Mouse (Mus musculus): ENCODE results near the gene Lima1. TPM values are rescaled to one million over a fixed set of nuclear protein-coding genes. Genes with fewer than 3 reads are reported as not detected.
"Not testable (repeated sequence)": the region's sequence is repeated elsewhere in the genome, so short reads cannot be mapped to it uniquely, and the experiment has no call there.

The Lima1 gene
- polyA plus RNA-seq, 1 experiment from 2014 or later: 43.4 TPM

DNA sequence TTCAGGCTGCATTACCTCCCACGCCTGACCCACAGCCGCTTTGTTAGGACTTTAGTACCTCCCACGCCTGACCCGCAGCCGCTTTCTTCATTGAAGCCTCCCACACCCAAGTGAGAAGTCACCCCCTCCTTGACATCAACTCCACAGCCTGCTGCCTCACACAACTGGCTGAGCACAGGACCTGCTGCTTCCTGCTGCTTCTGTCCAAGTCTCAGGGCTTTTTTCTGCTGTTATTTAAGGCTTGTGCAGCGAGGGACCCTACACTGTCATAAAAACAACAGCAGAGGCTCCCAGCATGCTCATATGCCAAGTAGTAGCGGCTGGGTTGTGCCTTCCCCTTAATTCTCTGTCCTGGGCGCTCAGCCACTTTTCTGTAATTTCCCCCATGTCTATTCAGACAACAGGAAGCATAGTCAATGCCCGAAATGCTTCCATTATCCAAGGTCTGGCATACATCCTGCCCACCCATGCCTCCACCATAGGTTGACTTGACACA, 87.6 kb downstream of the Lima1 start:
- H3K36me3 ChIP-seq (replicated peaks): peaks cover 49% of the 10 kb centered on the region
- 89% methylated on average over 9 of the region's 9 CpGs for WGBS
- no peaks in the 10 kb centered on the region for H3K27me3 ChIP-seq (ENCODE audit: poor library complexity, severe bottlenecking)
- 0 out of 2 replicates have a peak overlapping the region, but pooled peaks have one; percentile 2 for H3K27ac ChIP-seq
- DNase-seq (ENCODE audit: extremely low spot score, low spot score): no peak
- no peaks in the 10 kb centered on the region for H3K4me1 ChIP-seq
- no peaks in the 10 kb centered on the region for H3K9me3 ChIP-seq
- H3K4me3 ChIP-seq: no peak overlapping the region

DNA sequence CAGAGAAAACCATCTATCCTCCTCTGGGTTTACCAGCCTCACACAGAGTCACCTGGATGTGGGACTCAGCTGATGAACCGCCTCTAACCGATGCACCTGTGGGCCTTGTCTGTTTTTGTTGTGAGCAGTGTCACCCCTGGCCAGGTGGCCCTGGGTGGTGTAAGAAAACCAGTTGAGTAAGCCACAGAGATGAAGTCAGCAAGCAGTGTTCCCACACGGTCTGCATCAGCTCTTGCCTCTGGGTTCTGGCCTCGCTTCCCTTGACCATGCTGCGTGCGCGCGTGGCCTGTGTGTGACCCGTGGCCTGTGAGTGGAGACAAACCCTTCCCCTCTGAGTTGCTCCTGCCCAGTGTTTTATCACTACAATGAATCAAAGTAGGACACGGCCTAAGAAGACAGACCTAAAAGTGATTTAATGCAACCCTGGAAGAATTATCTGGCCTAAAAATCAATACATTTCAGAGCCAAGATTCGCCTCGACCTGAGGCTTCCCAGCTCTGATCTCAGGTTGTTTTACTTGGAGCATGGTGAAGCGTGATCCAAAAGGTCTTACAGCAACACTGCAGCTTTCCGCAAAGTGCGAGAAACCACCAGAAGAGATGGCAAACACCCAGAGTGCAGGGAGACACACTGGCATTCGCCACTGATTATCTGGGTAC, 96.5 kb downstream of the Lima1 start:
- WGBS: 94% methylated on average over 16 of the region's 16 CpGs

GRCm38 (mm10) chr15:99778148-99778547, 97.1 kb downstream of the Lima1 start:
- Histone ChIP-seq H3K9me3 (no peaks in the 10 kb centered on the region), H3K4me3 (no peak overlapping the region), H3K27me3 (ENCODE audit: poor library complexity, severe bottlenecking) (no peaks in the 10 kb centered on the region), H3K4me1 (peaks cover under 1% of the 10 kb centered on the region; the same call in 1 of the 2 replicates), H3K36me3 (replicated peaks) (peaks cover 43% of the 10 kb centered on the region), H3K27ac (no peak overlapping the region)
- DNase-seq (ENCODE audit: extremely low spot score, low spot score): no peak
- WGBS: 28% methylated on average over 7 of the region's 7 CpGs

More for the DNA sequence above, 96.5 kb downstream of the Lima1 start:
- no peak for DNase-seq (ENCODE audit: extremely low spot score, low spot score)
- H3K27ac ChIP-seq: no peak overlapping the region
- H3K9me3 ChIP-seq: no peaks in the 10 kb centered on the region
- no peak overlapping the region for H3K4me3 ChIP-seq
- no peaks in the 10 kb centered on the region for H3K4me1 ChIP-seq
- peaks cover 50% of the 10 kb centered on the region for H3K36me3 ChIP-seq (replicated peaks)
- H3K27me3 ChIP-seq (ENCODE audit: poor library complexity, severe bottlenecking): no peaks in the 10 kb centered on the region

DNA sequence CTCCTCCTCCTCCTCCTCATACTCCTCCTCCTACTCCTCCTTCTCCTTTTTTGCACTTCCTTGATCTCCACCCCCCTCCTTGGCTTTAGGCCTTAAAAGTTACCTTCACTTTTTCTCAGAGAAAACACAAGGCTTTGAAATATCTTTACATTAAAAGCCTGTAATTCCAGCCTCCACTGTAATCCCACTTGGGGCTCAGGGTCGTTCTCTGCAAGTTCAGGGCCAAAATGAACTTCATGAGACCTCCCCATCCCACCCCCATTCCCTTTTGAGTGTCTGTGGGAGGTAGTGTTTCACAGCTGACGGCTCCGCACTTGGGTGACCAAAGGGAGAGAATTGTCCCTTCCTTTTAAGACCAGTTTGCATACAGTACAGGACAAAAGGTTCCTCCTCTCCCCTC, 102.3 kb downstream of the Lima1 start:
- WGBS: 35% methylated on average over 3 of the region's 3 CpGs

DNA sequence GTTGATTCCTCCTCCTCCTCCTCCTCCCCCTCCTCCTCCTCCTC, 102.6 kb downstream of the Lima1 start, which contains the start of gene Cers5:
Cers5 (minus strand) TSS at position 5 of the 44 bp plus-strand sequence.
- not testable (repeated sequence) for H3K9me3 ChIP-seq; H3K27me3 ChIP-seq (ENCODE audit: poor library complexity, severe bottlenecking); DNase-seq (ENCODE audit: extremely low spot score, low spot score); H3K36me3 ChIP-seq (replicated peaks)
- Histone ChIP-seq H3K27ac (peak within 1 kb of the TSS; percentile 97), H3K4me1 (peaks cover 29% of the 10 kb centered on the region), H3K4me3 (peak within 1 kb of the TSS; percentile 93)

More for the DNA sequence above, 102.3 kb downstream of the Lima1 start:
- peaks cover 4% of the 10 kb centered on the region; the same call in 1 of the 2 replicates for H3K36me3 ChIP-seq (replicated peaks)
- H3K9me3 ChIP-seq: no peaks in the 10 kb centered on the region
- no peaks in the 10 kb centered on the region for H3K27me3 ChIP-seq (ENCODE audit: poor library complexity, severe bottlenecking)
- DNase-seq (ENCODE audit: extremely low spot score, low spot score): no peak
- peak overlapping the region; percentile 97 for H3K27ac ChIP-seq
- peaks cover 29% of the 10 kb centered on the region for H3K4me1 ChIP-seq
- peak overlapping the region; percentile 93 for H3K4me3 ChIP-seq

DNA sequence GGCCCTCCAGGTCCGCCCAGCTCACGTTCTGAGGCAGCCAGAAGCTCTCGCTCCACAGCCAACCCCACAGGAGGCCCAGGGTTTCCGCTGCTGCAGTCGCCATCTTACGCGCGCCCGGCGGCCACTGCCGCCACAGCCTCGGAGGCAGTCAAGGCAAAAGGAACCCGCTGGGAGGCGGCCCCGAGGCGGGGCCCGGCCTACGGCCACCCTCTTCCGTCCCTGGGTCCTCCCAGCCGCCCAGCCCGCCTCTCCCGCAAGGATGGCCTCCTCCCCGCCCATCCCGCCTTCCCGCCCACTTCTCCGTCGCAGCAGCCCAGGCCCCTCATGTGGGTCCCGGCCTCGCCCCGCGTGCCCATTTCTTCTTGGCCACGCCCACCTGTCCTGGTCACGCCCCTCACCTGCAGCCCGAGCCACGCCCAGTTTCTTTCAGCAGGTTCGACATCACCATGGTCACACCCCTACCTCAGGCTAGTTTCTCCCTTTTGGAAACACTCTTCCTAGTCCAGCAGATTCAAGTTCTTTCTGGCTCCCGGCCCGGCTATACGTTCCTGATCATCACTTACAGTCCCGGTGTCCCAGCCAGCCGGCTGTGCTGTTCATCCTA, 102.9 kb downstream of the Lima1 start:
- Histone ChIP-seq H3K27me3 (ENCODE audit: poor library complexity, severe bottlenecking) (no peaks in the 10 kb centered on the region), H3K27ac (peak overlapping the region; percentile 97), H3K9me3 (no peaks in the 10 kb centered on the region), H3K4me3 (peak overlapping the region; percentile 93), H3K36me3 (replicated peaks) (0 out of 2 replicates have a peak, but pooled peaks cover 5% of the 10 kb centered on the region), H3K4me1 (peaks cover 29% of the 10 kb centered on the region)
- peak; percentile 91 for DNase-seq (ENCODE audit: extremely low spot score, low spot score)
- WGBS: under 1% methylated on average over 41 of the region's 41 CpGs

GRCm38 (mm10) chr15:99771601-99772276, 103.5 kb downstream of the Lima1 start:
- H3K27me3 ChIP-seq (ENCODE audit: poor library complexity, severe bottlenecking): no peaks in the 10 kb centered on the region
- peak overlapping the region; percentile 93 for H3K4me3 ChIP-seq
- H3K9me3 ChIP-seq: no peaks in the 10 kb centered on the region
- WGBS: under 1% methylated on average over 59 of the region's 59 CpGs
- H3K36me3 ChIP-seq (replicated peaks): peaks cover 10% of the 10 kb centered on the region
- H3K4me1 ChIP-seq: peaks cover 29% of the 10 kb centered on the region
- peak; percentile 49 for DNase-seq (ENCODE audit: extremely low spot score, low spot score)
- H3K27ac ChIP-seq: peak overlapping the region; percentile 97

- 47% methylated on average over 5 of the region's 5 CpGs for WGBS
- no peak for DNase-seq (ENCODE audit: extremely low spot score, low spot score)
- peaks cover 17% of the 10 kb centered on the region for H3K36me3 ChIP-seq (replicated peaks)
These were observed 104.2 kb downstream of the Lima1 start for GRCm38 (mm10) chr15:99771004-99771500.

DNA sequence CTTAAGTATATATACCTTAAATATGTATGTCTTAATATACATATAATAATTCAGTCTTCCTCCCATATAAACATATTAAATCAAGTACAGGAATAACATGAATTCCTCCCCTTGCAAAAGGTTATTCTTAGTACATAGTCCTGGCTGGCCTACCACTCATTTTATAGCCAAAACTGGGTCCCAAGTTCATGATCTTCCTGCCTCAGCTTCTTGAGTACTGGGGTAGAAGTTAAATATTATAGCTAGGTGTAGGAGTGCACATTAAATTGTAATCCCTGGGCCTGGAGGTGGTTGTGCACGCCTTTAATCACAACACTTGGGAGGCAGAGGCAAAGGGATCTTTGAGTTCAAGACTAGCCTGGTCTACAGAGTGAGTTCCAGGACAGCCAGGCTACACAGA, 106.5 kb downstream of the Lima1 start:
- H3K36me3 ChIP-seq (replicated peaks): peaks cover 35% of the 10 kb centered on the region
- no peaks in the 10 kb centered on the region for H3K9me3 ChIP-seq
- DNase-seq (ENCODE audit: extremely low spot score, low spot score): no peak
- no peaks in the 10 kb centered on the region for H3K27me3 ChIP-seq (ENCODE audit: poor library complexity, severe bottlenecking)
- no peak overlapping the region for H3K4me3 ChIP-seq
- H3K27ac ChIP-seq: no peak overlapping the region
- 93% methylated on average over 1 of the region's 1 CpGs for WGBS
- peaks cover 29% of the 10 kb centered on the region for H3K4me1 ChIP-seq

More at GRCm38 (mm10) chr15:99771004-99771500, 104.2 kb downstream of the Lima1 start:
- H3K4me1 ChIP-seq: peaks cover 29% of the 10 kb centered on the region
- H3K4me3 ChIP-seq: peak overlapping the region; percentile 93
- H3K27me3 ChIP-seq (ENCODE audit: poor library complexity, severe bottlenecking): no peaks in the 10 kb centered on the region
- peak overlapping the region; percentile 97 for H3K27ac ChIP-seq
- no peaks in the 10 kb centered on the region for H3K9me3 ChIP-seq

GRCm38 (mm10) chr15:99767467-99767866, 107.8 kb downstream of the Lima1 start:
- Histone ChIP-seq H3K9me3 (no peaks in the 10 kb centered on the region), H3K27me3 (ENCODE audit: poor library complexity, severe bottlenecking) (no peaks in the 10 kb centered on the region), H3K27ac (no peak overlapping the region), H3K36me3 (replicated peaks) (peaks cover 45% of the 10 kb centered on the region), H3K4me1 (peaks cover 22% of the 10 kb centered on the region), H3K4me3 (no peak overlapping the region)
- 91% methylated on average over 4 of the region's 4 CpGs for WGBS
- no peak for DNase-seq (ENCODE audit: extremely low spot score, low spot score)

DNA sequence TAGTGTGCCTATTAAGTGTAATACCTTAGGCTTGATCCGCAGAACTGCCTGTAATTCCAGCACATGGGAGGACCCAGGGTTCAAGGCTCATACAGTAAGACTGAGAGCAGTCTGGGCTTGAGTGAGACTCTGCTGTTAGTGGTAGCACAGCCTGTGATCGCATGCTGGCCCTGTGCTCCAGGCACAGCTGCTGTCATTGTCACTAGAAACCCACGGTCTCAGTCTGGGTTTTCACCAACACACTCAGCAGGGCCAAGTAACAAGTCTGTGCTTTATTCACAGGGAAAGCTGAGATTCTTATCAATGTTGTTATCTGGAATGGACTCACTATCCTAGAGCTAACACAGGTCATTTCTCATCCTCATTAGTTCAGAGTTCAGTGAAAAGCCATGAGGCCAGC, 121.1 kb downstream of the Lima1 start:
- DNase-seq (ENCODE audit: extremely low spot score, low spot score): no peak
- WGBS: 87% methylated on average over 3 of the region's 3 CpGs

GRCm38 (mm10) chr15:99740229-99740628, 135.0 kb downstream of the Lima1 start:
- no peak overlapping the region for H3K4me3 ChIP-seq

More for the DNA sequence above, 121.1 kb downstream of the Lima1 start:
- H3K27me3 ChIP-seq (ENCODE audit: poor library complexity, severe bottlenecking): no peaks in the 10 kb centered on the region
- no peak overlapping the region for H3K4me3 ChIP-seq
- H3K4me1 ChIP-seq: no peaks in the 10 kb centered on the region
- no peaks in the 10 kb centered on the region for H3K9me3 ChIP-seq
- H3K27ac ChIP-seq: no peak overlapping the region
- peaks cover 22% of the 10 kb centered on the region for H3K36me3 ChIP-seq (replicated peaks)

DNA sequence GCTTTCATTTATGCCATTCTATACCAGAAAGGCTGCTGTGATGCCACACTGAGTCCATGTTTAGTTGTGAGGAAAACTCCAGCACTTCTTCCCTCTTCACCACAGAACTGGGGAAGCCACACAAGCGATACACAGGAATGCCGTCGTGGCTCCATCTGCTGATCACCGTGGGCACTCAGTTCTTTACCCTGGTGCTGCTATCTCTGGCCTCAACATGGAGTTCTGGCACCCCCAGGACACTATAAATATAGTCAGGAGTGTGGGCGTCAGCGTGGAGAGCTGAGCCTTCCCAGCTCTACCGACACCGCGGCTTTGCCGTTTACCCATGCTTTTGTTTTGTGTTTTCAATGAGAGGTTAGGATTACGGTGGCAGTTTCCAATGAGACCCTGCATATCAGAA, 138.6 kb downstream of the Lima1 start:
- H3K36me3 ChIP-seq (replicated peaks): peaks cover 100% of the 10 kb centered on the region
- H3K9me3 ChIP-seq: no peaks in the 10 kb centered on the region
- no peaks in the 10 kb centered on the region for H3K4me1 ChIP-seq
- H3K4me3 ChIP-seq: no peak overlapping the region
- DNase-seq (ENCODE audit: extremely low spot score, low spot score): no peak
- no peak overlapping the region for H3K27ac ChIP-seq
- no peaks in the 10 kb centered on the region for H3K27me3 ChIP-seq (ENCODE audit: poor library complexity, severe bottlenecking)
- 91% methylated on average over 11 of the region's 11 CpGs for WGBS

More at GRCm38 (mm10) chr15:99740229-99740628, 135.0 kb downstream of the Lima1 start:
- DNase-seq (ENCODE audit: extremely low spot score, low spot score): no peak
- Histone ChIP-seq H3K4me1 (no peaks in the 10 kb centered on the region), H3K27me3 (ENCODE audit: poor library complexity, severe bottlenecking) (no peaks in the 10 kb centered on the region), H3K9me3 (no peaks in the 10 kb centered on the region), H3K27ac (no peak overlapping the region), H3K36me3 (replicated peaks) (peaks cover 98% of the 10 kb centered on the region)
- WGBS: 98% methylated on average over 4 of the region's 4 CpGs

All from forebrain, embryonic 10.5 days (tissue).